Mouse (Mus musculus): ENCODE results near the gene Add2.
"Not testable (repeated sequence)": the region's sequence is repeated elsewhere in the genome, so short reads cannot be mapped to it uniquely, and the experiment has no call there.

Add2 gene

DNA sequence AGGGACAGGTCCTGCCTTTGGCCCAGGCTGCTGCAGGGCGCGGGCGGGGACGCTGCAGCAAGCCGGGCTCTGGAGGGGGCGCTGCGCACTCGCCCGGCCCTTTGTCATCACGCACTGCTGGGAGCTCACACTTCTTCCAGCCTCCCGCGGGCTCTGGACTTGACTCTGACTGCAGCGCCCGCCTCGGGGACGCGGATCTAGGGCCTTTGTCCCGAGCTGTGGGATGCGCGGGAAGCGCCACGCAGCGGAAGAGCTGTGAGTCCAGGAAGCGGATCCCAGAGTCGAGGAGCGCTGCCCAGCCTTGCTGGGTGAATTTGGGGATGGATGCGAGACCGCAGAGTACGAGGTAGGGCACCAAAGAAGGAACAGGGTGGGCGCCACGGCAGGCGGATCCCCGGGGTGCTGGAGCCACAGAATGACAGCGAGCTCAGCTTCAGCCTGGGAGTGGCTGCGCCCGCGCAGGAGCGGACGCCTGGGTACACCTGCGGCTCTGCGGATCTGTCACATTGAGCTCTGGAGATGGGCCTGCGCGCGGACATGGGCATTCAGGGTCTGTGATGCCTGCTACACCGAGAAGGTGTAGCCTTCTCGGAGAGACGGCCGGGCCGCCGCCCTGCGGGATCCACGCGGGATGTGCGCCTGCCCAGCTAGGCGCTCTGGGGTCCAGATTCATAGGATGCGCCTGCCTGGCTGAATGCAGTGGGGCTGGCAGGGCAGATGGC is at the start of gene Add2:
TSS of gene Add2 (plus strand) at position 81 of the 722 bp plus-strand sequence.
- no peak for DNase-seq (ENCODE audit: low read depth, low spot score)
- H3K36me3 ChIP-seq (ENCODE audit: control insufficient read depth, insufficient read depth, low read length, poor library complexity, severe bottlenecking): no peaks in the 10 kb centered on the region
- H3K27me3 ChIP-seq (ENCODE audit: control insufficient read depth, insufficient read depth, low read length, poor library complexity, severe bottlenecking): no peaks in the 10 kb centered on the region

DNA sequence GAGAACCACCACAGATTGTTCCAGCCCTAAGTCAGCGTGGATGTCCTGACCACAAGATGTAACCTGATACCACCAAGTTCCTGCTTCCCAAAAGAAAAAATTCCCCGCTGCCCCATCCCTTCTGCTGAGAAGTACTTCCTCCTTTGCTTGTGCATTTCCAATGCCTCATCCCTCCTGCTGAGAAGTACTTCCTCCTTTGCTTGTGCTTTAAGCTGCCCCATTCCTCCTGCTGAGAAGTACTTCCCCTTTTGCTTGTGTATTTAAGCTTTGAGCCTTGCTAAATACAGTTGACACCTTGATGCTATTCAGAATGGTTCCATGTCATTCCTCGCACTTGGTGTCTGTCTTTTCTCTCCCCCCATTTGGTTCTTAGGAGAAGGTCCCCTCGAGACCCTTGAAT is 49.7 kb upstream of the Add2 start:
- not testable (repeated sequence) for H3K27me3 ChIP-seq (ENCODE audit: control insufficient read depth, insufficient read depth, low read length, poor library complexity, severe bottlenecking); H3K36me3 ChIP-seq (ENCODE audit: control insufficient read depth, insufficient read depth, low read length, poor library complexity, severe bottlenecking)
- DNase-seq (ENCODE audit: low read depth, low spot score): peak; percentile 67

GRCm38 (mm10) chr6:85984351-85984750 is 44.1 kb upstream of the Add2 start:
- H3K27me3 ChIP-seq (ENCODE audit: control insufficient read depth, insufficient read depth, low read length, poor library complexity, severe bottlenecking): no peaks in the 10 kb centered on the region
- H3K36me3 ChIP-seq (ENCODE audit: control insufficient read depth, insufficient read depth, low read length, poor library complexity, severe bottlenecking): no peaks in the 10 kb centered on the region
- DNase-seq (ENCODE audit: low read depth, low spot score): no peak

DNA sequence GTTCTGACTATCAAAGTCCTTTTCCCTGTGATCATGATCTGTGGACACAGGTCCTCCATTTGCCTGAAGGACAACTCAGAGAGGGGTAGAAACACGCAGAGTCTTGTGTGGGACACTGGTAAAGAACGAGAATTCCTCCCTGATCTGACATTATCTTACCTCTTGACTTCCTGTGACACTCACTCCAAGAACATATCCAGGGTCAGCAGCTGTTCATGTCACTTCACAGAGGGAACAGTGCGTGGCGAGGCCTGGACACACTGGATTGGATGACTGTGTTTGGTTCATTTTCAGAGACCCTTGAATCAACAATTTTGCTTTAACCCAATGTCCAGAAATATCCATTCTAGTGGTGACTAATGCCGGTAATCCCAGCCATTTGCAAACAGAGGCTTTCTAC is 38.9 kb upstream of the Add2 start:
- not testable (repeated sequence) for H3K36me3 ChIP-seq (ENCODE audit: control insufficient read depth, insufficient read depth, low read length, poor library complexity, severe bottlenecking); H3K27me3 ChIP-seq (ENCODE audit: control insufficient read depth, insufficient read depth, low read length, poor library complexity, severe bottlenecking); DNase-seq (ENCODE audit: low read depth, low spot score)

DNA sequence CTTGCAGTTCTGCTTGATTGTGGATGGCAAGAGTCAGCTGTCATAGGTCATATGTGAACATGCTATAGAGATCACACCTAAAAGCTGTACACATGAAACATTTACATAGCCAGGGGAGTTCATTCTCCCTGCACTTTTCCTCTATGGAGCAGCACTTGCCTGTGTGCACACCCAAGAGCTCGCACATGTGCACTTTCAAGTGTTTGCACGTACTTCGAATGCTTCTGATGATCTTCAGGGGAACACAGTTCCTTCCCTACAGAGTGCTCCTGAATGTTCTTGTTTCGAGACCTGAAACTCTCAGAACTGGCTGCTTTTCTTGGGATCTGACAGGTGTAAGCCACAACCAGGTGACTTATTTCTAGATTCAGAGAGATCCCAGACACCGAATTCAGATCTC is 37.7 kb upstream of the Add2 start:
- not testable (repeated sequence) for H3K36me3 ChIP-seq (ENCODE audit: control insufficient read depth, insufficient read depth, low read length, poor library complexity, severe bottlenecking); H3K27me3 ChIP-seq (ENCODE audit: control insufficient read depth, insufficient read depth, low read length, poor library complexity, severe bottlenecking); DNase-seq (ENCODE audit: low read depth, low spot score)

DNA sequence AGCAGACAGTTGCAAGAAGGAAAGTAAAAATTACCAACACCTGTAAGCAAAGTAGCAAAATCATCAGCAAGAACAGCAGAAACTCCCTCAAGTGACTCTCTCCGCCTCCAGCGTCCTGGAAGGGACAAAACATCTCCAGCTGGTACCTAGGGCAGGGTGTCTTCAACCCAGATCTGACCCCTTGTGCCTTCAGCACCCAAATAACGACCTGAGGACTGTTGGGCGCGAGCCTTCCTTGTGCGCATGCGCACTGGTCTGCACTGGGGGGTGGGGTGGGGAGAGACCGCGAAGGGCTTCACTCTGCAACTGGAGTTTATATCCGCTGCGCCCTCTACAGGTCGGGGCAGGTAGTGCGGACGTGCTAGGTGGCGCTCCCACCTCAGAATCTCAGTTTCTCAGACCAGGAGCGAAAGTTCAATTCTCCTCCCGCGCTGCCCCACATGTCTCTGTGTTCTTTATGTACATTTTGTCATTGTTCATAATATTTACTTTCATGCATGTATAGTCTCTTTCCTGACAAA is 25.0 kb upstream of the Add2 start:
- no peaks in the 10 kb centered on the region for H3K27me3 ChIP-seq (ENCODE audit: control insufficient read depth, insufficient read depth, low read length, poor library complexity, severe bottlenecking)
- peak; percentile 50 for DNase-seq (ENCODE audit: low read depth, low spot score)
- no peaks in the 10 kb centered on the region for H3K36me3 ChIP-seq (ENCODE audit: control insufficient read depth, insufficient read depth, low read length, poor library complexity, severe bottlenecking)

DNA sequence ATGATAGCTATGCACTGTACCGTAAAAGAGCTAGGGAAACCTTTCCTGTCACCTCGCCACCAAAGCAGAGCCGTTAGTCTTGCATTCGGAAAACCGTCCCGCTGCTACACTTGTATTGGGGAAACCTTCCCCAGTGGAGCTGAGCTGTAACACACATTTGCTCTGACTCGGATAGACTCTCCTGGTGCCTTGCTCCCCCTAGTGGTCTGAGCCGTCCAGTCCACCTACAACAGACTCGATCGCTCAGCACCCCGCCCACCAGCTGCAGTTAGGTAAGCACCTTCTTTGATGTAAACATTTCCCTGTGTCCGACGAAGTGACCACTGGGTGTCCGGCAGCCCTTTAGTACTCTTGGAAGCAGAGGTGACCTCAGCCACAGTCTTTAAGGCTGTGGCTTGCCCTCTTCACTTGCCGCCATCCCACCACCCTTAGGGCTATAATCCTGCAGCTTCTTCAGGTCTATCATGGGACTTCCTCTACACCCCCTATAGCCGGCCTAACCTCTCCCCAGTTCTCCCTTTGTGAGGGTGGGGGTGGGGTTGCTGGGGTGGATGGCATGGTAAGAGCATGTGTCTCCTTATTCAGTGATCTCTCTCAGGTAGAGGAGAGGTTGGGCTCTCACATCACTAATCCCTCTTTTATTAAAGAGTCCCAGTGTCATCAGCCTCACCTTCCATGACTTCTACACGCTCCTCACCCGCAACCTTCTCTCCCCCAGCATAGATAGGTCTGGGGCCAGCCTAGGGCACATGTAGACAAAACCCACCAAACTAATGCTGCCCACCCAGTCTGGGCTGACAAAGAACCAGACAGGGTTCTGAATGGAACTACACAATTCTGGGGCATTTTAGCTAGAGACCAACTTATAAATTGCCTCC is 24.0 kb upstream of the Add2 start:
- H3K36me3 ChIP-seq (ENCODE audit: control insufficient read depth, insufficient read depth, low read length, poor library complexity, severe bottlenecking): no peaks in the 10 kb centered on the region
- peak; percentile 93 for DNase-seq (ENCODE audit: low read depth, low spot score)
- H3K27me3 ChIP-seq (ENCODE audit: control insufficient read depth, insufficient read depth, low read length, poor library complexity, severe bottlenecking): no peaks in the 10 kb centered on the region

- H3K36me3 ChIP-seq (ENCODE audit: control insufficient read depth, insufficient read depth, low read length, poor library complexity, severe bottlenecking): no peaks in the 10 kb centered on the region
- DNase-seq (ENCODE audit: low read depth, low spot score): peak; percentile 72
- H3K27me3 ChIP-seq (ENCODE audit: control insufficient read depth, insufficient read depth, low read length, poor library complexity, severe bottlenecking): no peaks in the 10 kb centered on the region
Measured at GRCm38 (mm10) chr6:86009980-86010379, 18.5 kb upstream of the Add2 start.

- H3K36me3 ChIP-seq (ENCODE audit: control insufficient read depth, insufficient read depth, low read length, poor library complexity, severe bottlenecking); DNase-seq (ENCODE audit: low read depth, low spot score); H3K27me3 ChIP-seq (ENCODE audit: control insufficient read depth, insufficient read depth, low read length, poor library complexity, severe bottlenecking): not testable (repeated sequence)
Measured at GRCm38 (mm10) chr6:86014812-86015211, 13.7 kb upstream of the Add2 start.

GRCm38 (mm10) chr6:86015871-86016270 is 12.6 kb upstream of the Add2 start, which contains the start of gene Figla:
Gene Figla (plus strand): TSS chr6:86016171.
- DNase-seq (ENCODE audit: low read depth, low spot score): no peak
- Histone ChIP-seq H3K36me3 (ENCODE audit: control insufficient read depth, insufficient read depth, low read length, poor library complexity, severe bottlenecking) (no peaks in the 10 kb centered on the region), H3K27me3 (ENCODE audit: control insufficient read depth, insufficient read depth, low read length, poor library complexity, severe bottlenecking) (no peaks in the 10 kb centered on the region)

GRCm38 (mm10) chr6:86016793-86017350 is 11.6 kb upstream of the Add2 start:
- no peaks in the 10 kb centered on the region for H3K27me3 ChIP-seq (ENCODE audit: control insufficient read depth, insufficient read depth, low read length, poor library complexity, severe bottlenecking)
- DNase-seq (ENCODE audit: low read depth, low spot score): no peak

DNA sequence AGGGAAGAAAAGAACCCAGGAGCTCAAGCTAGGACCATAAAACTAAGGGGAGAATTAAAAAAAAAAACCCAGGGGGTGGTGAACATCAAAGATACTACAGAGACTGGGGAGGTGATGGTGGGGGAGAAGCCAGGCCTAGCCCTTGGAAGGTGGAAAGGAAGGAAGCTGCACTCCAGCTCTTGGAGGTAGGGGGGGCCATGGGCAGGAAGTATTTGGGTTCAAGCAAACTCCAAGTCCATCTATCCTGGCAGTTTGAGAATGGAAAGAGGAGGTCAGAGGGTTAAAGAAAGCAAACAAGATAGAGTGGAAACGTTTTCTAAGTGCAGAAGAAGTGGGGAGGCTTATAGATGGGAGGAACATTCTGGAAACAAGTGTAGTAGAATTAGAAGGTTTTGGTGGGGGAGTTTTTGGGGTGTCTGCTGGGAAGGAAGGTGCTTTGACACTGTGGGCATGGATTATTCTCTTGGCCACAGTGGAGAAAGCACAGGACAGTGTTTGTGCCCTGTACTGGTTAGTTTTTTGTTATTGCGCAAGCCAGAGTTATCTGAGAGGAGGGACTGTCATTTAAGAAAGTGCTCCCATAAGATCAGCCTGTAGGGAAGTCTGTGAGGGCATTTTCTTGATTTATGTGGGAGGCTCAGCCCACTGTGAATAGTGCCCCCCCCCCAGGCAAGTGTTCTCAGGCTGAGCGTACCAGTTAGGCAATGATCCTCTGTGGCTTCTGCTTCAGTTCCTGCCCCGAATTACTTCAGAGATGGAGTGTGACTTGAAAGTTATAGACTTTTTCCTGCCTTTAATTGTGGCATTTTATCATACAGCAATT is 8.9 kb upstream of the Add2 start:
- DNase-seq (ENCODE audit: low read depth, low spot score): no peak
- no peaks in the 10 kb centered on the region for H3K27me3 ChIP-seq (ENCODE audit: control insufficient read depth, insufficient read depth, low read length, poor library complexity, severe bottlenecking)

More at GRCm38 (mm10) chr6:86016793-86017350, 11.6 kb upstream of the Add2 start:
- no peaks in the 10 kb centered on the region for H3K36me3 ChIP-seq (ENCODE audit: control insufficient read depth, insufficient read depth, low read length, poor library complexity, severe bottlenecking)

DNA sequence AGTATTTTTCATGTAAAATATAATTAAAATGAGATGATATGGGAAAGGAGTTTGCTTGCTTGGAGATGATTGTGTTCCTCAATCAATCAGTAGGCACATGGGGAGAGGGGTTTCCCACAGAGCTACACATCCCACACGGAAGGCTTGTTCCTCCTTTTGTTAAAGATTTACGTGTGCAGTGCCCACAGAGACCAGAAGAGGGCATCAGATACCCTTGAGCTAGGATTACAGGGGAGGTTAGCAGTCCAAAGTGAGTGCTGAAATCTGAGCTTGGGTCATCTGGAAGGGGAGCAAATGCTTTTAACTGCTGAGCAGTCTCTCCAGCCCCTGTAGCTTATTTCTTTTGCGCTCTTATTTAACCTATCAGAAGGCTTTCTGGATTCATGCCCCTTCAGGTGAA is 7.5 kb upstream of the Add2 start:
- peak; percentile 68 for DNase-seq (ENCODE audit: low read depth, low spot score)
- H3K36me3 ChIP-seq (ENCODE audit: control insufficient read depth, insufficient read depth, low read length, poor library complexity, severe bottlenecking): no peaks in the 10 kb centered on the region
- no peaks in the 10 kb centered on the region for H3K27me3 ChIP-seq (ENCODE audit: control insufficient read depth, insufficient read depth, low read length, poor library complexity, severe bottlenecking)

More for the DNA sequence above, 8.9 kb upstream of the Add2 start:
- H3K36me3 ChIP-seq (ENCODE audit: control insufficient read depth, insufficient read depth, low read length, poor library complexity, severe bottlenecking): no peaks in the 10 kb centered on the region

- DNase-seq (ENCODE audit: low read depth, low spot score): no peak
- Histone ChIP-seq H3K27me3 (ENCODE audit: control insufficient read depth, insufficient read depth, low read length, poor library complexity, severe bottlenecking) (no peaks in the 10 kb centered on the region), H3K36me3 (ENCODE audit: control insufficient read depth, insufficient read depth, low read length, poor library complexity, severe bottlenecking) (no peaks in the 10 kb centered on the region)
Measured at GRCm38 (mm10) chr6:86026632-86027292, 1.7 kb upstream of the Add2 start.
